Mouse (Mus musculus) embryonic fibroblast, embryonic 13.5 days (primary cell): ENCODE measurements around the gene Stox2.

Experiments used
- CTCF ChIP-seq: IDR thresholded peaks from 2 replicates; pipeline ENCODE4 v1.5.1; 2011; ENCODE audit warnings: mild to moderate bottlenecking, control low read depth, low read length, moderate library complexity, borderline replicate concordance; ENCODE audit not compliant: insufficient read depth
- POLR2A ChIP-seq: IDR thresholded peaks from 2 replicates; pipeline ENCODE4 v1.6.1; 2011; ENCODE audit warnings: low read depth, mild to moderate bottlenecking, control low read depth, low read length, moderate library complexity

- TF ChIP-seq CTCF = no peak
- no peak for TF ChIP-seq POLR2A
Observed at GRCm38 (mm10) chr8:47178785-47179184, 267.4 kb downstream of the Stox2 start.
